Mouse (Mus musculus) intestine, postnatal 0 days (tissue): Measurements from ENCODE around the gene Cuedc1. TPM values are rescaled to one million over a fixed set of nuclear protein-coding genes. Genes with fewer than 3 reads are reported as not detected.
A peak's percentile ranks its signal among the peaks of the same experiment; 100 is the strongest.

Experiments used
- ATAC-seq: fragments of 200-750 bp; cut with Nextera tagmentation; 2 replicates; pipeline ENCODE4 v1.8.0; 2017; ENCODE audit warnings: mild to moderate bottlenecking, moderate TSS enrichment, moderate library complexity
- H3K27ac ChIP-seq: fragments of 300-500 bp; sonication (generic); 2 replicates; pipeline ENCODE4 v1.5.1; 2014; ENCODE audit warnings: mild to moderate bottlenecking, low read depth, low read length, moderate library complexity
- H3K27me3 ChIP-seq: fragments of 300-500 bp; sonication (generic); replicated peaks from 2 replicates; pipeline ENCODE4 v1.6.1; 2014; ENCODE audit warnings: low read length, mixed read lengths; ENCODE audit not compliant: control insufficient read depth, insufficient read depth
- H3K36me3 ChIP-seq: fragments of 300-500 bp; sonication (generic); 2 replicates; pipeline ENCODE4 v1.6.1; 2014; ENCODE audit warnings: mild to moderate bottlenecking, moderate library complexity; ENCODE audit not compliant: control insufficient read depth, insufficient read depth
- H3K4me1 ChIP-seq: fragments of 300-500 bp; sonication (generic); replicated peaks from 2 replicates; pipeline ENCODE4 v1.6.1; 2014; ENCODE audit warnings: antibody characterized with exemption, low read length, mixed read lengths; ENCODE audit not compliant: control insufficient read depth, insufficient read depth
- H3K4me2 ChIP-seq: fragments of 300-500 bp; sonication (generic); replicated peaks from 2 replicates; pipeline ENCODE4 v1.6.1; 2014; ENCODE audit warnings: low read depth, mild to moderate bottlenecking, moderate library complexity
- H3K4me3 ChIP-seq: fragments of 300-500 bp; sonication (generic); 2 replicates; pipeline ENCODE4 v1.5.1; 2014; ENCODE audit warnings: low read depth, low read length
- H3K9ac ChIP-seq: fragments of 300-500 bp; sonication (generic); 2 replicates; pipeline ENCODE4 v1.6.1; 2014; ENCODE audit warnings: mild to moderate bottlenecking, low read depth, low read length
- H3K9me3 ChIP-seq: fragments of 300-500 bp; sonication (generic); 2 replicates; pipeline ENCODE4 v1.6.1; 2016; ENCODE audit warnings: mixed run types; ENCODE audit not compliant: control insufficient read depth
- CTCF ChIP-seq: sonication (generic); IDR thresholded peaks from 2 replicates; pipeline ENCODE4 v1.5.1; 2016; ENCODE audit warnings: low read depth, mild to moderate bottlenecking, control low read depth, antibody characterized with exemption, moderate library complexity
- WGBS: fragments of 180-500 bp; shearing (Covaris S2); extraction: QIAGEN DNeasy Blood & Tissue Kit; methylation state at CpG from one replicate; pipeline ENCODE4 v1.1.7; 2014; 5-methylcytosine and 5-hydroxymethylcytosine counted together
- polyA plus RNA-seq: library from polyadenylated mRNA; unstranded; fragments of >200 nt; fragmentation: Nextera tagmentation; extraction: Ambion mirVana; gene quantifications from 2 replicates; pipeline ENCODE4 v1.2.1, GENCODE M21; 2015

The Cuedc1 gene
- 7.1 and 10.1 TPM in 2 replicates for polyA plus RNA-seq

- H3K36me3 ChIP-seq = no peaks in the 10 kb centered on the region
- H3K27ac ChIP-seq = peak within 1 kb of the TSS; percentile 85
- no peaks in the 10 kb centered on the region; the same call in 1 of the 2 replicates for H3K4me1 ChIP-seq
- 28% methylated on average over 17 of the region's 17 CpGs for WGBS
- H3K9ac ChIP-seq = peak within 1 kb of the TSS; percentile 85
- TF ChIP-seq CTCF = no peak
- peaks cover 8% of the 10 kb centered on the region; the same call in 1 of the 2 replicates for H3K27me3 ChIP-seq
- H3K4me3 ChIP-seq = peak within 1 kb of the TSS; percentile 71
- no peaks in the 10 kb centered on the region for H3K9me3 ChIP-seq
- no peak for ATAC-seq
- peak within 1 kb of the TSS; percentile 76 for H3K4me2 ChIP-seq
Measured at GRCm38 (mm10) chr11:88098021-88098729, at the start of gene Cuedc1. TSS of gene Cuedc1 (plus strand) at chr11:88098058.

- Histone ChIP-seq H3K36me3 (peaks cover 12% of the 10 kb centered on the region; the same call in 1 of the 2 replicates), H3K4me1 (no peaks in the 10 kb centered on the region), H3K4me2 (peak overlapping the region; percentile 69), H3K4me3 (peak overlapping the region; percentile 79), H3K27me3 (no peaks in the 10 kb centered on the region), H3K9ac (peak overlapping the region; percentile 98), H3K9me3 (no peaks in the 10 kb centered on the region), H3K27ac (peak overlapping the region; percentile 35)
- TF ChIP-seq CTCF = peak; percentile 28
- ATAC-seq = no peak
- WGBS = 7% methylated on average over 26 of the region's 26 CpGs
Measured at GRCm38 (mm10) chr11:88048961-88049670, 48.7 kb upstream of the Cuedc1 start.

GRCm38 (mm10) chr11:88049732-88050131 lies 48.1 kb upstream of the Cuedc1 start:
- Histone ChIP-seq H3K4me3 (peak overlapping the region; percentile 79), H3K9ac (no peak overlapping the region), H3K9me3 (no peaks in the 10 kb centered on the region), H3K4me2 (peak overlapping the region; percentile 69), H3K36me3 (peaks cover 12% of the 10 kb centered on the region; the same call in 1 of the 2 replicates), H3K27me3 (no peaks in the 10 kb centered on the region), H3K4me1 (no peaks in the 10 kb centered on the region), H3K27ac (0 out of 2 replicates have a peak overlapping the region, but pooled peaks have one; percentile 35)
- TF ChIP-seq CTCF = no peak
- ATAC-seq = no peak

GRCm38 (mm10) chr11:88052638-88053037 lies 45.2 kb upstream of the Cuedc1 start:
- Histone ChIP-seq H3K4me1 (no peaks in the 10 kb centered on the region), H3K27me3 (no peaks in the 10 kb centered on the region), H3K4me2 (no peak overlapping the region)

GRCm38 (mm10) chr11:88053821-88054220 lies 44.0 kb upstream of the Cuedc1 start:
- Histone ChIP-seq H3K4me2 (no peak overlapping the region), H3K27me3 (no peaks in the 10 kb centered on the region), H3K36me3 (peaks cover 12% of the 10 kb centered on the region; the same call in 1 of the 2 replicates), H3K4me1 (no peaks in the 10 kb centered on the region), H3K27ac (no peak overlapping the region), H3K4me3 (no peak overlapping the region), H3K9ac (no peak overlapping the region), H3K9me3 (no peaks in the 10 kb centered on the region)
- WGBS = 43% methylated on average over 3 of the region's 3 CpGs
- TF ChIP-seq CTCF = no peak
- ATAC-seq = no peak

More at GRCm38 (mm10) chr11:88052638-88053037, 45.2 kb upstream of the Cuedc1 start:
- ATAC-seq = no peak
- WGBS = 81% methylated on average over 4 of the region's 4 CpGs
- peaks cover 12% of the 10 kb centered on the region; the same call in 1 of the 2 replicates for H3K36me3 ChIP-seq
- no peaks in the 10 kb centered on the region for H3K9me3 ChIP-seq
- no peak overlapping the region for H3K27ac ChIP-seq
- H3K4me3 ChIP-seq = no peak overlapping the region
- TF ChIP-seq CTCF = no peak
- no peak overlapping the region for H3K9ac ChIP-seq

GRCm38 (mm10) chr11:88054589-88054988 lies 43.3 kb upstream of the Cuedc1 start:
- no peak overlapping the region for H3K4me2 ChIP-seq
- H3K4me1 ChIP-seq = no peaks in the 10 kb centered on the region
- no peaks in the 10 kb centered on the region for H3K27me3 ChIP-seq
- TF ChIP-seq CTCF = peak; percentile 78
- 56% methylated on average over 1 of the region's 1 CpGs for WGBS
- peaks cover 12% of the 10 kb centered on the region; the same call in 1 of the 2 replicates for H3K36me3 ChIP-seq
- H3K27ac ChIP-seq = no peak overlapping the region
- no peak overlapping the region for H3K4me3 ChIP-seq
- H3K9ac ChIP-seq = no peak overlapping the region
- no peaks in the 10 kb centered on the region for H3K9me3 ChIP-seq
- ATAC-seq = peak; percentile 28; the same call in 1 of the 2 replicates
